Mouse (Mus musculus): ENCODE results near the gene Caln1. TPM values are rescaled to one million over a fixed set of nuclear protein-coding genes. Genes with fewer than 3 reads are reported as not detected.

The Caln1 gene
- total RNA-seq, 2 experiments from 2014 or later = not detected

GRCm38 (mm10) chr5:130393618-130394355 is 24.5 kb downstream of the Caln1 start:
- ATAC-seq (ENCODE audit: poor library complexity, severe bottlenecking) = no peak

GRCm38 (mm10) chr5:130394386-130394785 is 25.1 kb downstream of the Caln1 start:
- no peak for ATAC-seq (ENCODE audit: poor library complexity, severe bottlenecking)

GRCm38 (mm10) chr5:130395142-130395541 is 25.9 kb downstream of the Caln1 start:
- ATAC-seq (ENCODE audit: poor library complexity, severe bottlenecking) = no peak

GRCm38 (mm10) chr5:130400136-130400917 is 31.1 kb downstream of the Caln1 start:
- ATAC-seq (ENCODE audit: poor library complexity, severe bottlenecking) = no peak

- peak; percentile 66; the same call in 1 of the 2 replicates for ATAC-seq (ENCODE audit: poor library complexity, severe bottlenecking)
Measured at GRCm38 (mm10) chr5:130405201-130405600, 35.9 kb downstream of the Caln1 start.

GRCm38 (mm10) chr5:130409706-130410105 is 40.5 kb downstream of the Caln1 start:
- ATAC-seq (ENCODE audit: poor library complexity, severe bottlenecking) = no peak

- ATAC-seq (ENCODE audit: poor library complexity, severe bottlenecking) = no peak
Measured at GRCm38 (mm10) chr5:130411516-130411915, 42.3 kb downstream of the Caln1 start.

GRCm38 (mm10) chr5:130447438-130447837 is 78.2 kb downstream of the Caln1 start:
- ATAC-seq (ENCODE audit: poor library complexity, severe bottlenecking) = no peak

- no peak for ATAC-seq (ENCODE audit: poor library complexity, severe bottlenecking)
Measured at GRCm38 (mm10) chr5:130448491-130448890, 79.2 kb downstream of the Caln1 start.

GRCm38 (mm10) chr5:130448931-130449856 is 79.9 kb downstream of the Caln1 start:
- no peak for ATAC-seq (ENCODE audit: poor library complexity, severe bottlenecking)

- ATAC-seq (ENCODE audit: poor library complexity, severe bottlenecking) = no peak
Measured at GRCm38 (mm10) chr5:130450031-130450541, 80.8 kb downstream of the Caln1 start.

GRCm38 (mm10) chr5:130458076-130458475 is 88.8 kb downstream of the Caln1 start:
- ATAC-seq (ENCODE audit: poor library complexity, severe bottlenecking) = no peak

GRCm38 (mm10) chr5:130472209-130472608 is 103.0 kb downstream of the Caln1 start:
- no peak for ATAC-seq (ENCODE audit: poor library complexity, severe bottlenecking)

- no peak for ATAC-seq (ENCODE audit: poor library complexity, severe bottlenecking)
Measured at GRCm38 (mm10) chr5:130474876-130475275, 105.6 kb downstream of the Caln1 start.

- ATAC-seq (ENCODE audit: poor library complexity, severe bottlenecking) = no peak
Measured at GRCm38 (mm10) chr5:130476741-130477140, 107.5 kb downstream of the Caln1 start.

- no peak for ATAC-seq (ENCODE audit: poor library complexity, severe bottlenecking)
Measured at GRCm38 (mm10) chr5:130480290-130480689, 111.0 kb downstream of the Caln1 start.

GRCm38 (mm10) chr5:130491471-130491870 is 122.2 kb downstream of the Caln1 start:
- no peak for ATAC-seq (ENCODE audit: poor library complexity, severe bottlenecking)

- ATAC-seq (ENCODE audit: poor library complexity, severe bottlenecking) = no peak
Measured at GRCm38 (mm10) chr5:130492305-130492704, 123.0 kb downstream of the Caln1 start.

- ATAC-seq (ENCODE audit: poor library complexity, severe bottlenecking) = no peak
Measured at GRCm38 (mm10) chr5:130502541-130502940, 133.3 kb downstream of the Caln1 start.

- no peak for ATAC-seq (ENCODE audit: poor library complexity, severe bottlenecking)
Measured at GRCm38 (mm10) chr5:130504891-130505290, 135.6 kb downstream of the Caln1 start.

- ATAC-seq (ENCODE audit: poor library complexity, severe bottlenecking) = no peak
Measured at GRCm38 (mm10) chr5:130510516-130510915, 141.3 kb downstream of the Caln1 start.

Measured in megakaryocyte, adult 5-6 weeks (primary cell).